In genomic region chr1:12405391-12406270, GRCm38 (mm10) we compare ENCODE assay signal across 8 mouse cellular contexts.
A peak's percentile ranks its signal among the peaks of the same experiment; 100 is the strongest.
DNase-seq lines count a peak whose midpoint lies in the region; TF ChIP-seq lines count a peak whose summit lies in the region.
"Had no signal": no experiment of that assay in that cellular context is flagged by ENCODE, and none has a peak within 500 bp of the region (broad histone marks: within the 10 kb centered on the region; RNA-seq: fewer than 3 reads in every experiment).

No protein-coding gene starts in this region.

- H3K27ac ChIP-seq in kidney, adult 2 months (ENCODE audit: insufficient read depth, low read depth, low read length), result no peak overlapping the region

- H3K4me1 ChIP-seq in kidney, adult 2 months (ENCODE audit: control insufficient read depth, insufficient read depth, low read length), result no peaks in the 10 kb centered on the region

- 61% methylated on average over 4 of the region's 4 CpGs for WGBS in kidney, adult 2 months

- DNase-seq in kidney, adult 2 months, result peak; percentile 34
- DNase-seq in kidney, adult 18-20 months, result no peak
- DNase-seq in fat pad, adult 2 months (ENCODE audit: extremely low read depth, low read depth, low spot score), result peak; percentile 10
- peak; percentile 74 to 83 for DNase-seq in heart, adult 9 months (ENCODE audit: low spot score in 2 of 2)
- DNase-seq in kidney, postnatal 14 days, result peak; percentile 13
- no peak for DNase-seq in right cerebral cortex, adult 2 months (ENCODE audit: low spot score in 2 of 2)
- no peak for DNase-seq in left cerebral cortex, postnatal 36 days (ENCODE audit: low spot score in 2 of 2)
- DNase-seq: cerebellum, adult 8-10 months had no signal

- intact Hi-C loops in left cerebral cortex, postnatal 36 days (cut with DNase I), result no loop called here

- TF ChIP-seq POLR2A in kidney, adult 2 months (IDR thresholded peaks at IDR 0.05; ENCODE audit: low read depth, low read length), result no peak

- no peaks in the 10 kb centered on the region for H3K36me3 ChIP-seq in kidney, adult 2 months (ENCODE audit: control insufficient read depth, insufficient read depth, low read length)

- H3K4me3 ChIP-seq in kidney, adult 2 months (ENCODE audit: insufficient read depth, low read depth, low read length), result no peak overlapping the region

- no peak for TF ChIP-seq CTCF in kidney, adult 2 months (conservative IDR thresholded peaks at IDR 0.05; ENCODE audit: insufficient read depth, insufficient read length, low read depth, low read length)

- H3K27me3 ChIP-seq in kidney, adult 2 months (replicated peaks; ENCODE audit: control insufficient read depth, insufficient read depth, low read length), result no peaks in the 10 kb centered on the region

Comparison
In these comparisons a context has a peak if more than half of its experiments do, and no peak if none do; other contexts are left out.
1. DNase-seq: peak in kidney, adult 2 months (single experiment), fat pad, adult 2 months (single experiment), heart, adult 9 months (2 of 2) and kidney, postnatal 14 days (single experiment); none in kidney, adult 18-20 months (single experiment), right cerebral cortex, adult 2 months (0 of 2) and left cerebral cortex, postnatal 36 days (0 of 2).